Mouse (Mus musculus) naive thymus-derived CD4-positive, alpha-beta T cell, adult 2 months (primary cell): Measurements from ENCODE around the gene Gm9903.

ENCODE experiments used
- DNase-seq: peaks from one replicate; pipeline ENCODE4 v3.0.0-alpha.2; 2011; ENCODE audit warnings: low read depth

Gene Gm9903

GRCm38 (mm10) chr5:33651017-33651416 is 21.3 kb downstream of the Gm9903 start:
- no peak for DNase-seq

- peak; percentile 69 for DNase-seq
Observed at GRCm38 (mm10) chr5:33651541-33651920, 21.8 kb downstream of the Gm9903 start.

- DNase-seq = peak; percentile 95
Observed at GRCm38 (mm10) chr5:33651921-33652782, 22.4 kb downstream of the Gm9903 start, which contains the start of gene Slbp. Slbp (minus strand) TSS chr5:33652574.

- no peak for DNase-seq
Observed at GRCm38 (mm10) chr5:33652783-33653173, 23.1 kb downstream of the Gm9903 start.

- DNase-seq = no peak
Observed at GRCm38 (mm10) chr5:33654424-33654823, 24.7 kb downstream of the Gm9903 start.

- DNase-seq = no peak
Observed at GRCm38 (mm10) chr5:33655251-33655840, 25.6 kb downstream of the Gm9903 start.

GRCm38 (mm10) chr5:33656739-33657138 is 27.0 kb downstream of the Gm9903 start:
- DNase-seq = no peak

GRCm38 (mm10) chr5:33657251-33657786 is 27.6 kb downstream of the Gm9903 start:
- DNase-seq = no peak

- peak; percentile 97 for DNase-seq
Observed at GRCm38 (mm10) chr5:33657787-33658663, 28.3 kb downstream of the Gm9903 start, which contains the start of the genes Tacc3 and Tmem129. Tacc3 (plus strand) TSS chr5:33658128. Tmem129 (minus strand) TSS chr5:33658416.

- DNase-seq = no peak
Observed at GRCm38 (mm10) chr5:33658664-33659050, 28.9 kb downstream of the Gm9903 start.

GRCm38 (mm10) chr5:33668223-33668622 is 38.5 kb downstream of the Gm9903 start:
- peak; percentile 71 for DNase-seq

GRCm38 (mm10) chr5:33671659-33672058 is 41.9 kb downstream of the Gm9903 start:
- DNase-seq = no peak

- no peak for DNase-seq
Observed at GRCm38 (mm10) chr5:33674439-33674838, 44.7 kb downstream of the Gm9903 start.

GRCm38 (mm10) chr5:33675964-33676363 is 46.2 kb downstream of the Gm9903 start:
- no peak for DNase-seq

GRCm38 (mm10) chr5:33678244-33678643 is 48.5 kb downstream of the Gm9903 start:
- DNase-seq = no peak

- DNase-seq = no peak
Observed at GRCm38 (mm10) chr5:33681044-33681443, 51.3 kb downstream of the Gm9903 start.
